Mouse (Mus musculus): ENCODE results near the gene Drap1.

The Drap1 gene

GRCm38 (mm10) chr19:5377446-5377845, 47.3 kb downstream of the Drap1 start:
- no peak for DNase-seq (ENCODE audit: low spot score)

GRCm38 (mm10) chr19:5374748-5375147, 50.0 kb downstream of the Drap1 start:
- DNase-seq (ENCODE audit: low spot score) = no peak

GRCm38 (mm10) chr19:5374177-5374576, 50.6 kb downstream of the Drap1 start:
- DNase-seq (ENCODE audit: low spot score) = no peak

All from ovary, postnatal 14 days (tissue).